Mouse (Mus musculus) small intestine, adult 2 months (tissue): Measurements from ENCODE around the gene Nup188.

Experiments
- CTCF ChIP-seq: fragments of 200-500 bp; IDR thresholded peaks from 2 replicates; pipeline ENCODE4 v1.5.1; 2012; ENCODE audit warnings: low read depth, mild to moderate bottlenecking, control low read depth, inconsistent platforms, low read length, moderate library complexity, mixed read lengths; ENCODE audit not compliant: insufficient replicate concordance, insufficient read length; ENCODE audit errors: extremely low read depth
- POLR2A ChIP-seq: fragments of 200-500 bp; IDR thresholded peaks from 2 replicates; pipeline ENCODE4 v1.6.1; 2012; ENCODE audit warnings: low read depth, mild to moderate bottlenecking, control low read depth, inconsistent platforms, low read length, moderate library complexity

GRCm38 (mm10) chr2:30345971-30346676 is 59.9 kb downstream of the Nup188 start:
- TF ChIP-seq CTCF (no peak), POLR2A (no peak)
